Mouse (Mus musculus) brain, embryonic 18.5 days (tissue): ENCODE measurements at regions not wholly inside any gene's neighbourhood (a gene's known extent, or its start where the extent isn't known, plus 50 kb on each side); places are given as distances from the start of the nearest gene placed in this dataset.
"Not testable (repeated sequence)": the region's sequence is repeated elsewhere in the genome, so short reads cannot be mapped to it uniquely, and the experiment has no call there.

ENCODE experiments used
- DNase-seq: peaks from one replicate; pipeline ENCODE4 v3.0.0-alpha.2; 2012; ENCODE audit warnings: low read depth, low spot score

- no peak for DNase-seq
Observed at GRCm38 (mm10) chr13:5603905-5604596, 257.2 kb upstream of the Klf6 start.

- DNase-seq, result no peak
Observed at GRCm38 (mm10) chr13:5605418-5605817, 255.9 kb upstream of the Klf6 start.

- DNase-seq, result no peak
Observed at GRCm38 (mm10) chr13:5607462-5607861, 253.8 kb upstream of the Klf6 start.

- no peak for DNase-seq
Observed at GRCm38 (mm10) chr13:5614186-5614737, 247.0 kb upstream of the Klf6 start.

- DNase-seq, result no peak
Observed at GRCm38 (mm10) chr13:5614833-5615232, 246.4 kb upstream of the Klf6 start.

- DNase-seq, result no peak
Observed at GRCm38 (mm10) chr13:5615327-5615726, 246.0 kb upstream of the Klf6 start.

- DNase-seq, result no peak
Observed at GRCm38 (mm10) chr13:5628124-5628523, 233.2 kb upstream of the Klf6 start.

GRCm38 (mm10) chr13:5634960-5635359 is 226.3 kb upstream of the Klf6 start:
- DNase-seq, result no peak

- DNase-seq, result peak; percentile 22
Observed at GRCm38 (mm10) chr13:5641743-5642510, 219.4 kb upstream of the Klf6 start.

- DNase-seq, result no peak
Observed at GRCm38 (mm10) chr13:5648276-5648675, 213.0 kb upstream of the Klf6 start.

GRCm38 (mm10) chr13:5657556-5657955 is 203.7 kb upstream of the Klf6 start:
- no peak for DNase-seq

- no peak for DNase-seq
Observed at GRCm38 (mm10) chr13:5666235-5667007, 194.9 kb upstream of the Klf6 start.

GRCm38 (mm10) chr13:5675668-5676067 is 185.6 kb upstream of the Klf6 start:
- peak; percentile 26 for DNase-seq

GRCm38 (mm10) chr13:5690124-5690523 is 171.2 kb upstream of the Klf6 start:
- DNase-seq, result no peak

- not testable (repeated sequence) for DNase-seq
Observed at GRCm38 (mm10) chr13:5690680-5691079, 170.6 kb upstream of the Klf6 start.

- no peak for DNase-seq
Observed at GRCm38 (mm10) chr13:5694626-5695025, 166.7 kb upstream of the Klf6 start.

GRCm38 (mm10) chr13:5695581-5695980 is 165.7 kb upstream of the Klf6 start:
- not testable (repeated sequence) for DNase-seq

GRCm38 (mm10) chr13:5696377-5696776 is 164.9 kb upstream of the Klf6 start:
- no peak for DNase-seq

- DNase-seq, result not testable (repeated sequence)
Observed at GRCm38 (mm10) chr13:5697329-5697728, 164.0 kb upstream of the Klf6 start.

- no peak for DNase-seq
Observed at GRCm38 (mm10) chr13:5702071-5702470, 159.2 kb upstream of the Klf6 start.

GRCm38 (mm10) chr13:5704991-5705390 is 156.3 kb upstream of the Klf6 start:
- DNase-seq, result no peak

- DNase-seq, result no peak
Observed at GRCm38 (mm10) chr13:5711646-5712045, 149.6 kb upstream of the Klf6 start.
